Mouse (Mus musculus) ovary, postnatal 14 days (tissue): ENCODE measurements around the gene Gm9844.

Experiments used
- DNase-seq: peaks from one replicate; pipeline ENCODE4 v3.0.0; 2022; ENCODE audit warnings: low spot score

The Gm9844 gene

DNA sequence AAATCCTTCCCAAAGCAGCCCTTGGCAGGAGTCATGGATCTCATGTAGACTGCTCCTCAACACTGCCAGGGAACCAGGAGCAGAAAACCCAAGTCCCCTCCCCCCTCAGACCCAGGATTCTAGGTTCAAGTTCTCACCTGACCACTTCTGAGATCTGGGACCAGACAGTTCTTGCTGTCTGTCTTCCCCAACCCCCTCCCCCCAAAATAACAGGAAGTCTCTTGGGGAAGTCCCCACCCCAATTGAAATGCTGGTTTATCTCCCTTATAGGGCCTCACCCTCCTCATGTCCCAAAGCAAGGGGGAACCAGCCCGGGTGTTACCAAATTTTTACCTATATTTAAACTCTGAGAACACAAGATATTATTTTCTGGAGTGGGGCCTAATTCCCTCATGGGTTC lies 39.8 kb downstream of the Gm9844 start:
- no peak for DNase-seq

GRCm38 (mm10) chr7:24902264-24902629 lies 40.2 kb downstream of the Gm9844 start:
- DNase-seq: no peak

DNA sequence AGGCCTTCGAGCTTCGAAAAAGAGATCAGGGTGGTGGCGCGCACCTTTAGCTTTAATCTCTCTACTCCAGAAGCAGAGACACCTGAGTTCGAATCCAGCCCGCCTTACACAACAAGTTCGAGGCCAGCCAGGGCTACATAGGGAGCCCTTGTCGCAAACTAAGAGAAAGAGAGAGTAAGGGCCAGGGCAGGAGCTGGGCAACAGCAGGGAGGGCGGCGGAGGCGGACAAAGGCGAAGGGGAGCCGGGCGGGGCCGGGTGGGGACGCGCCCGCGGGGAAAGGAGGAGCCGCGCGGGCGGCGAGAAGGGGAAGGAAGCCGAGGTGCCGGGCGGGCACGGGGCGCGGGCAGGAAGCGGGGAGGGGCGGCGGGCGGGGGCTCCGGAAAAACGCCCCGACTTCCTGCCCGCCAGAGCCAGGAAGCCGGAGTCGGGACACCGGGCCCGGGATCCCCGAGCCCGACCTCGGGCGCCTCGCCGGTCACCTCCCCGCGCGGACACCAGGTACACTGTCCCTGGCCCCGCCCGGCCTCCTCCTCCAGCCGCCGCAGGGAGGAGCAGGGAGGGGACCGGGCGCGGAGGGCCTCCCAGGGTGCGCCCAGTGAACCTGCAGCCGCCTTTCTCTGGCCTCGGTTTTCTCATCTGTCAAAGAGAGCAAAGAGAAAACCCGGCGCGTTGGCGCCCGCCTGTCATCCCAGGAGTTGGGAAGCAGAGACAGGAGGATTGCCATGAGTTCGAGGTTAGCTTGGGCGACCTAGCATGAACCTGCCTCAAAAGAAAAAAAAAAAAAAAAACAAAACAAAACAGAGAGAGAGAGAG lies 40.8 kb downstream of the Gm9844 start, which contains the start of gene Arhgef1:
Arhgef1 (plus strand) TSS at position 283 of the 814 bp plus-strand sequence.
- peak; percentile 55 for DNase-seq

DNA sequence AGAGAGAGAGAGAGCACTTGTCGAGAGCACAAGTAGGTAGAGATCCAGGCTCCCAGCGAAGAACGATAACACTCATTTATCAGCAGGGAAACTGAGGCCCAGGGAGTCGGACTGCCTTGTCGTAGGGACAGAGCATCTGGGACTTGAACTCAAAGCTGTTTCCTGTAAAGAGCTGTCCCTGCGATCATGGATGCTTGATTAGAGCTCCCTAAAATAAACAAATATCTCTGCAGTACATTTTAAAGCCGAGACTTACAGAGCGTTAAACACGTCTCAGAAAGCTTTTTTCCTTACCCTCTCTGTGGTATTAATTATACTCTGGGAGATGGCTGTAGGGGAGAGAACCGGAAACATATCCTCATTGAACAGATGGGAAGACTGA lies 41.4 kb downstream of the Gm9844 start:
- DNase-seq: no peak

- DNase-seq: peak; percentile 94
Measured at GRCm38 (mm10) chr7:24904070-24904483, 42.1 kb downstream of the Gm9844 start.

DNA sequence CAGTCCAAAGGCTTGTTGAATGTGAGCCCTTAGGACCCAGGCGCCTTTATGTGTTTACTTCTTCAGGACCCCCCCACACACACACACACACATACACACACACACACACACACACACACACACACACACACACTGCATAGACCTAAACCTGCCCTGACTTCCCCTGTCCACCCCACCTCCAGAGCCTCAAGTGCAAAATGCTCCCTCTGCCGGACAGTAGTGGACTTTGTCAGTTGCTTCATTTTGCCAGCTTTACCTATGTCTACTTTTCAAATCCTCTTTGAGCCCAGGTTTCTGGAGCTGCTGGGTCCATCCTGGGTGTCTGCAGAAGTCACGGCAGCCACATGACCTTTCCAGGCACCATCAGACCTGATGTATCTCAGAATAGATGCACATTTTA lies 42.9 kb downstream of the Gm9844 start:
- DNase-seq: peak; percentile 55

GRCm38 (mm10) chr7:24906551-24906950 lies 44.5 kb downstream of the Gm9844 start:
- DNase-seq: no peak

DNA sequence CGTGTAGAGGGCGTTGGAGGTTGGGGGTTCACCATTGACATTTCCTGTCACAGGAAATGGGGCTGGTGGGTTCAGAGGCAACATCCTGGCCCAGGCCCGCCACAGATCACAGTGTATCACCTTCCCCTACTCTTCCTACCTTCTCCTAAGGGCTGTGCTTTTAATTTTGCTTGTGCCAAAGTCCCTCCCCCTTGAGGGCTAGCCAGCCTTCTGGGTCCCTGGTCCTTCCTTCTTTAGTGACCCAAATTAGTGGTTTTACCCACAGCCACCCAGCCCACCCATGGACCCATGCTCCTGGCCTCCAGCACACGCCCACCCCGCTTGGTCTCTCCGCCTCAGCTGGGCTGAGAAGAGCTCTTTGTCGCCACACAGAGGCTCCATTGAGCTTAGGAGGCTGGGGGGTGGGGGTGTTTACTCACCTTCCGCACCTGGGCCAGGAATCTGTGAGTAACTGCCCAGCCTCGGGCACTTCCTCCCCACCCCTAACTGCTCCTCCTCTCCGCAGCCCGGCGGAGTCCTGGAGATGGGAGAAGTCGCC lies 45.3 kb downstream of the Gm9844 start:
- no peak for DNase-seq
